Mouse (Mus musculus): ENCODE measurements around the gene Ppil4. TPM values are rescaled to one million over a fixed set of nuclear protein-coding genes. Genes with fewer than 3 reads are reported as not detected.
A peak's percentile ranks its signal among the peaks of the same experiment; 100 is the strongest.

Gene Ppil4
- polyA plus RNA-seq, 1 experiment from 2014 or later, result 52.4 TPM

- H3K9me3 ChIP-seq, result no peaks in the 10 kb centered on the region
- under 1% methylated on average over 10 of the region's 10 CpGs for WGBS
- H3K4me3 ChIP-seq (replicated peaks), result peak overlapping the region; percentile 90
- peak overlapping the region; percentile 81 for H3K4me2 ChIP-seq
- H3K9ac ChIP-seq, result peak overlapping the region; percentile 88
- peaks cover 12% of the 10 kb centered on the region for H3K4me1 ChIP-seq
- no peaks in the 10 kb centered on the region for H3K27me3 ChIP-seq
- 0 out of 2 replicates have a peak overlapping the region, but pooled peaks have one; percentile 36 for H3K27ac ChIP-seq
- H3K36me3 ChIP-seq (replicated peaks), result peaks cover 26% of the 10 kb centered on the region
- peak; percentile 47; the same call in 1 of the 2 replicates for ATAC-seq (ENCODE audit: low FRiP score)
Observed at GRCm38 (mm10) chr10:7792254-7792750, 389 bp upstream of the Ppil4 start.

GRCm38 (mm10) chr10:7801258-7801657 lies 8.6 kb downstream of the Ppil4 start:
- WGBS, result 96% methylated on average over 3 of the region's 3 CpGs
- H3K4me3 ChIP-seq (replicated peaks), result no peak overlapping the region
- H3K9me3 ChIP-seq, result no peaks in the 10 kb centered on the region
- H3K27me3 ChIP-seq, result no peaks in the 10 kb centered on the region
- no peak overlapping the region for H3K4me2 ChIP-seq
- peaks cover 89% of the 10 kb centered on the region for H3K36me3 ChIP-seq (replicated peaks)
- H3K9ac ChIP-seq, result no peak overlapping the region
- no peaks in the 10 kb centered on the region for H3K4me1 ChIP-seq
- ATAC-seq (ENCODE audit: low FRiP score), result no peak
- no peak overlapping the region for H3K27ac ChIP-seq

DNA sequence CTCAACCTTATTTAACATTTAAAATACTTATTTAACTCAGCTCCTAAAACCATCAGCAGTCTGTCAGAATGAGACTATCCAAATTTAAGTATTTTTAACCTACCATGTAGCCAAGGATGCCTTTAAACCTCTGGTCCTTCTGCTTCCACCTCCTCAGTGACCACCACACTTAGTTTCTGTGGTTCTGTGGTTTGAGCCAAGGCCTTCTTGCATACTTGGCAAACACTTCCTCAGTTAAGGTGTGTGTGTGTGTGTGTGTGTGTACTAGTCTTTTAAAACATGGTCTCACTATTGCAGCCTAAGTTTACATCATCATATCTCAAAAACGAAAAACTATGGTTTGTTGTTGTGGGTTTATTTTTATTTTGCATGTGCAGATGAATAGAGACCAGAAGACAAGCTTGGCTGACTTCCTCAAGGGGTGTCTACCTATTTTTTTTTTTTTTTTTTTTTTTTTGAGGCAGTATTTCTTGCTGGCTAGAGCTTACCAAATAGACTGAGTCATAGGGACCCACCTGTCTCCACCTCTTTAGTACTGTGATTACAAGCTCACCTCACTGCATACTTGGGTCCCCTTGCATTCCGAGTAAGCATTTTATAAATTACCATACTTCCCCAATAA lies 9.9 kb downstream of the Ppil4 start:
- ATAC-seq (ENCODE audit: low FRiP score), result no peak
- WGBS, result 92% methylated on average over 2 of the region's 2 CpGs
- Histone ChIP-seq H3K9ac (no peak overlapping the region), H3K27ac (no peak overlapping the region), H3K4me3 (replicated peaks) (no peak overlapping the region), H3K27me3 (no peaks in the 10 kb centered on the region), H3K36me3 (replicated peaks) (peaks cover 84% of the 10 kb centered on the region), H3K4me2 (no peak overlapping the region), H3K9me3 (no peaks in the 10 kb centered on the region), H3K4me1 (no peaks in the 10 kb centered on the region)

GRCm38 (mm10) chr10:7809937-7810336 lies 17.2 kb downstream of the Ppil4 start:
- Histone ChIP-seq H3K27me3 (no peaks in the 10 kb centered on the region), H3K9me3 (no peaks in the 10 kb centered on the region), H3K4me2 (no peak overlapping the region), H3K36me3 (replicated peaks) (peaks cover 55% of the 10 kb centered on the region), H3K9ac (no peak overlapping the region), H3K27ac (no peak overlapping the region), H3K4me1 (no peaks in the 10 kb centered on the region), H3K4me3 (replicated peaks) (no peak overlapping the region)
- WGBS, result 47% methylated on average over 2 of the region's 2 CpGs
- 0 out of 2 replicates have a peak, but pooled peaks have one; percentile 30 for ATAC-seq (ENCODE audit: low FRiP score)

DNA sequence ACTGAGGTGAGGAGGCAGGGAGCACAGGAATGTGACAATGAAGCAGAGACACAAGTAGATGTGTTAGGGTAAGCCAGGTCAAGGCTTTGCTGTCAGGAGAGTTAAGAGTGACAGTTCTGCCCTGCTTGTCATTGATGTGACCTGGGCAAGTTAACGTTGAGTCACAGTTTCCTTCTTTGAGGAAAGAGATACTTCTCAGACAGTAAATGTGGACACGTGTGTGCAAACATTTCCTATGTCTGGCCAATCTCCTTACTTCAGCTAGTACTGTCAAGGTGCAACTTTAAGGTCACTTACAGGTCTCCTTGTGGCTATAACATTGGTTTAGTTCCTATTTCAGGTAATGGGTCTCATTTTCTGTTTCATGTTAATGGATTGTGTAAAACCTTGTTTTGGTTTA lies 23.8 kb downstream of the Ppil4 start:
- Histone ChIP-seq H3K36me3 (replicated peaks) (peaks cover 49% of the 10 kb centered on the region), H3K9ac (no peak overlapping the region), H3K9me3 (no peaks in the 10 kb centered on the region), H3K4me2 (no peak overlapping the region), H3K4me3 (replicated peaks) (no peak overlapping the region), H3K27me3 (no peaks in the 10 kb centered on the region), H3K27ac (no peak overlapping the region), H3K4me1 (no peaks in the 10 kb centered on the region)
- no peak for ATAC-seq (ENCODE audit: low FRiP score)
- 97% methylated on average over 2 of the region's 2 CpGs for WGBS

DNA sequence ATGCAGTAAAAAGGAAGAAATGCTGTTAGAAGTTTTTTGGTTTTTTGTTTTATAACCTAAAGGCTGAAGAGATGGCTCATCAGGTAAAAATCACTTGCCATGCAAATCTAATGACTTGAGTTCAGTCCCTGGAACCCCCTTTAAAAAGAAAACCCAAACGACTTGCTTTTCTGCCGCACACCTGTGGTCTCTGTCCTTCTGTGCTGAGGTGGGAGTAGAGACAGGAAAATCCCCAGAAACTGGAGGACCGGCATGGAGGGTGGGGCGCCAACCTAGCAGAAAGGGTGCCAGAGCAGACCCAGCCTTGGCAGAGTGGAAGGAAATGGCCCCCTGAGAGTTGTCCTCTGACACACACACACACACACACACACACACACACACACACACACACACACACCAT lies 26.0 kb downstream of the Ppil4 start:
- 96% methylated on average over 4 of the region's 4 CpGs for WGBS
- no peak overlapping the region for H3K9ac ChIP-seq
- peaks cover 57% of the 10 kb centered on the region for H3K36me3 ChIP-seq (replicated peaks)

DNA sequence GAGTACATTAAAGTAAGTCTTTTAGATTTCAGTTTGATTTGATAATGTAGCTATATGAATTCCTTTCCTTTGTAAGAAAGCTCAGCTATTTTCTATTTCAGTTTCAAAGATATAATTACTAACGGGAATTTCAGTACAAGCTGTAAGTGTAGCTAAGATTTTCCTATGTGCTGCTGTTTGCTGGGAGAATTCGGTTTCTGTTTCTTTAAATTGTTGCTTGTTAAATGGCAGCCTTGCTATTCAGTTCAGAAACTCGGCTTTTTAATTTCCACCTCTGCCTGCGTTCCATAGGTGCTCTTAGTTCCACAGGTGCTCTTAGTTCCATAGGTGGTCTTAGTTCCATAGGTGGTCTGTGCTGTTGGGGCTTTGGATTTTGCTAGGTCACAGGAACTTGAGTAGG lies 26.5 kb downstream of the Ppil4 start:
- H3K27ac ChIP-seq, result no peak overlapping the region
- no peaks in the 10 kb centered on the region for H3K27me3 ChIP-seq
- H3K36me3 ChIP-seq (replicated peaks), result peaks cover 57% of the 10 kb centered on the region
- H3K4me3 ChIP-seq (replicated peaks), result no peak overlapping the region
- WGBS, result 93% methylated on average over 4 of the region's 4 CpGs
- no peaks in the 10 kb centered on the region for H3K4me1 ChIP-seq
- H3K9ac ChIP-seq, result no peak overlapping the region
- no peak for ATAC-seq (ENCODE audit: low FRiP score)
- no peak overlapping the region for H3K4me2 ChIP-seq
- no peaks in the 10 kb centered on the region for H3K9me3 ChIP-seq

More for the DNA sequence above, 26.0 kb downstream of the Ppil4 start:
- no peak for ATAC-seq (ENCODE audit: low FRiP score)
- no peak overlapping the region for H3K4me2 ChIP-seq
- no peaks in the 10 kb centered on the region for H3K4me1 ChIP-seq
- no peak overlapping the region for H3K27ac ChIP-seq
- no peaks in the 10 kb centered on the region for H3K27me3 ChIP-seq
- no peaks in the 10 kb centered on the region for H3K9me3 ChIP-seq
- H3K4me3 ChIP-seq (replicated peaks), result no peak overlapping the region

- H3K9me3 ChIP-seq, result no peaks in the 10 kb centered on the region
- no peak overlapping the region for H3K4me3 ChIP-seq (replicated peaks)
- no peak overlapping the region for H3K9ac ChIP-seq
- no peak overlapping the region for H3K4me2 ChIP-seq
- H3K36me3 ChIP-seq (replicated peaks), result peaks cover 57% of the 10 kb centered on the region
- H3K27me3 ChIP-seq, result no peaks in the 10 kb centered on the region
- no peak for ATAC-seq (ENCODE audit: low FRiP score)
- WGBS, result 94% methylated on average over 4 of the region's 4 CpGs
- H3K27ac ChIP-seq, result no peak overlapping the region
- no peaks in the 10 kb centered on the region for H3K4me1 ChIP-seq
Observed at GRCm38 (mm10) chr10:7819603-7820002, 26.9 kb downstream of the Ppil4 start.

- Histone ChIP-seq H3K36me3 (replicated peaks) (peaks cover 55% of the 10 kb centered on the region), H3K4me1 (no peaks in the 10 kb centered on the region), H3K9ac (no peak overlapping the region), H3K27ac (no peak overlapping the region), H3K9me3 (no peaks in the 10 kb centered on the region), H3K4me3 (replicated peaks) (no peak overlapping the region), H3K27me3 (no peaks in the 10 kb centered on the region), H3K4me2 (no peak overlapping the region)
- ATAC-seq (ENCODE audit: low FRiP score), result no peak
- 94% methylated on average over 5 of the region's 5 CpGs for WGBS
Observed at GRCm38 (mm10) chr10:7820171-7820570, 27.5 kb downstream of the Ppil4 start.

- no peak overlapping the region for H3K4me2 ChIP-seq
- no peaks in the 10 kb centered on the region for H3K9me3 ChIP-seq
- 95% methylated on average over 12 of the region's 12 CpGs for WGBS
- no peak for ATAC-seq (ENCODE audit: low FRiP score)
- no peaks in the 10 kb centered on the region for H3K4me1 ChIP-seq
- H3K4me3 ChIP-seq (replicated peaks), result no peak overlapping the region
- H3K36me3 ChIP-seq (replicated peaks), result peaks cover 44% of the 10 kb centered on the region
- no peaks in the 10 kb centered on the region for H3K27me3 ChIP-seq
- H3K27ac ChIP-seq, result no peak overlapping the region
- no peak overlapping the region for H3K9ac ChIP-seq
Observed at GRCm38 (mm10) chr10:7821981-7822380, 29.3 kb downstream of the Ppil4 start.

DNA sequence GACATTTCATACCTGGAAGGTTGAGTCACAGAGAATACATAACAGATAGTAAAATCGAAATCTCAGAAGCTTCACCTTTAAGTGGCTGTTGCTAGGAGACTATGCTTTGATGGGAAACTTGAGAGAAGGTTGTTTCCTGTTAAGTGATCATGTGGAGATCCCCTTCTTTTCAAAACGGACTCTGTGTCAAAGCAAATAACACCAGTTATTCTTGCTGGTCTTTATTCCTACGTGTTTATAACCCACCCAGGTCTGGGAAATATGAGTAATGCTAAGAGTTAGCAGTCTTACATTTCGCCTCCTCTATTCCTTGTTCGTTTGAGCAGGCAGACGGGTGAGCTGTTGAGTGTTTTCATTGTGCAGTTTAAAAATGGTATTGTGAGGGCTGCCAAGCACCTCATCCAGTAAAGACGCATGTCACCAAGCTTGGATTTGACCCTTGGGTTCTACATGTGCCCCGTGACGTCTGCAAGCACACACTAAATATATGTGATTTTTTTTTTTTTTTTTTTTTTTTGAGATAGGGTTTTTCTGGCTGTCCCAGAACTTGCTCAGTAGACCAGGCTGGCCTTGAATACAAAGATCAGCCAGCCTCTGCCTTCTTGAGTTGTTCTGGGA lies 32.1 kb downstream of the Ppil4 start:
- Histone ChIP-seq H3K4me3 (replicated peaks) (no peak overlapping the region), H3K36me3 (replicated peaks) (peaks cover 24% of the 10 kb centered on the region), H3K9me3 (no peaks in the 10 kb centered on the region), H3K27me3 (no peaks in the 10 kb centered on the region), H3K27ac (no peak overlapping the region), H3K4me2 (no peak overlapping the region), H3K9ac (no peak overlapping the region), H3K4me1 (no peaks in the 10 kb centered on the region)
- ATAC-seq (ENCODE audit: low FRiP score), result no peak
- WGBS, result 86% methylated on average over 9 of the region's 9 CpGs

DNA sequence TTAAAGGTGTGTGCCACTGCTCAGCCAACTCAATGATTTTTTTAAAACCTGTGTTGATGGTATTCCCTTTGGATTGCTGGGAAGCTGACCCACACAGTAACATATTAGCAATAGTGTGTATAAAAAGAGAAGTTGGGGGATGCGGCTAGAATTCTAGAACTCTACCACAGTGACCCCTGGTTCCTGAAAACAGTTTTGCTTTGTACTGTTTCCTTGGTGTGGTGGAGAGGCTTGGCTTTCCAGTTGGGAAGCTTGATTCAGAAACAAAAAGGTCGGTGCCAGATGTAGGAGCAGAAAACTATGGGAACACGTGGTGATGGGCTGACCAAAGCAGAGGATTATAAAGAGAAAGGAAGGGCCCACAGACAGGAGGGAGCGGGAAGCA lies 32.6 kb downstream of the Ppil4 start:
- Histone ChIP-seq H3K9ac (no peak overlapping the region), H3K4me2 (no peak overlapping the region), H3K9me3 (no peaks in the 10 kb centered on the region), H3K27ac (no peak overlapping the region), H3K27me3 (no peaks in the 10 kb centered on the region), H3K36me3 (replicated peaks) (peaks cover 21% of the 10 kb centered on the region), H3K4me1 (no peaks in the 10 kb centered on the region), H3K4me3 (replicated peaks) (no peak overlapping the region)
- no peak for ATAC-seq (ENCODE audit: low FRiP score)
- WGBS, result 91% methylated on average over 4 of the region's 4 CpGs

GRCm38 (mm10) chr10:7826106-7826505 lies 33.4 kb downstream of the Ppil4 start:
- Histone ChIP-seq H3K27me3 (no peaks in the 10 kb centered on the region), H3K4me1 (no peaks in the 10 kb centered on the region), H3K9ac (no peak overlapping the region), H3K27ac (no peak overlapping the region), H3K4me2 (no peak overlapping the region), H3K4me3 (replicated peaks) (no peak overlapping the region), H3K9me3 (no peaks in the 10 kb centered on the region), H3K36me3 (replicated peaks) (peaks cover 17% of the 10 kb centered on the region)
- no peak for ATAC-seq (ENCODE audit: low FRiP score)
- WGBS, result 91% methylated on average over 9 of the region's 9 CpGs
